Mouse (Mus musculus): ENCODE measurements at regions not wholly inside any gene's neighbourhood (a gene's known extent, or its start where the extent isn't known, plus 50 kb on each side); places are given as distances from the start of the nearest gene placed in this dataset.

DNA sequence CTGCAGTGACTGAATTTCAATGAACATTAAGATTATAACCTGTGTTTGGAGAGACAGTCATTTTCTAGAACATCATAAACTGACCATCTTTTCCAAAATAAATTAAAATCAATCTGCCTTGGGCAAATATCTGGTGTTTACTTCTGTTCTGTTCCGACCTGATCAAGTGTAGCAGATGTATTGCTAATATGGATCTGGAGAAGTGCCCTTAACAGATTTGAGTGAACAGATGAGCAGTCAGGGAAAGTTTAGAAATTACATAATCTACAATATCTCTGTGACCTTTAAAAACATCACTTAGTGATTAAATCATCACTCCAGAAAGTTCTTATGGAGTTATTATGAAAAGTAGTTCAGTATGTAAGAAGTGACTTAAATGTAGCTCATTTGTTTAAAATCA is 1634.1 kb upstream of the B3galt2 start:
- ATAC-seq (replicated peaks; ENCODE audit: low FRiP score, low TSS enrichment, poor library complexity, severe bottlenecking), result no peak

DNA sequence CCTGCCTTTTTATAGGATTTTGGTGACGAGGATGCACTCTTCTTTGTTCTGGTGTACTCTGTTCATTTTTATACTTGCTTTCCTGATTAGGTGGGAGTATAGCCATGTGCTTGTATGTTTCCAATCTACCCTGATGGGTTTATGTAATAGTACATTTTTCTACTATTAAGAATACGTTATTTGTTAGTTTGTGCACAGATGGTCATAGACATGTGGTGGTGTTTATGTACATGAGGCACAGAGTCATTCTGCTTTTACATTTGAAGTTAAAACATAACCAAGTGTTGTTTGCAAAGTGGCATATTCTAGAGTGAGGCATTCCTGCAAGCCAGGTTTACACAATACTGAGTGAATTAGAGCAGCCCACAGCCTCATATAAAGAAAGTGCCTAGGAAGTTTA is 1597.7 kb upstream of the B3galt2 start:
- ATAC-seq (replicated peaks; ENCODE audit: low FRiP score, low TSS enrichment, poor library complexity, severe bottlenecking), result no peak

DNA sequence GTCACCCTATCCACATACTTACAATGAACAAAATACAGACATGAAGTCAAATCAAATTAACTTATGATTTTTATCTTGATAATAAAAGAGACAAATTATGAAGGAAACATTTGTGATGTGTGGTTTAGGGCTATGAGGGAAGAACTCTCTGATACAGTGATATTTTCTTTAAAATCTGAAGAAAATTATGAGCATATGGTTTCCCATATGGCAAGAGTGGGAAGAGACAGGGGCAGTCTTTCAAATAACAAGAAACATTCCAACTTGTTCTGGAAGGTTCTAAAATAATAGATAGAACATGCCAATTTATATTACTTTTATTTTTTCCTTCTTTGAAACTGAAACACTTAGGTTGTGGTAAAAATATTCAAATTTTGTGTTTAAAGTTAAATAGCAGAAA is 1585.3 kb upstream of the B3galt2 start:
- ATAC-seq (replicated peaks; ENCODE audit: low FRiP score, low TSS enrichment, poor library complexity, severe bottlenecking), result no peak
